Mouse (Mus musculus) intestine, embryonic 15.5 days (tissue): Measurements from ENCODE around the gene Upp2. TPM values are rescaled to one million over a fixed set of nuclear protein-coding genes. Genes with fewer than 3 reads are reported as not detected.
A peak's percentile ranks its signal among the peaks of the same experiment; 100 is the strongest.

Experiments used
- ATAC-seq: fragments of 200-750 bp; cut with Nextera tagmentation; 2 replicates; pipeline ENCODE4 v1.8.0; 2017; ENCODE audit warnings: moderate TSS enrichment, moderate library complexity
- H3K27ac ChIP-seq: fragments of 300-500 bp; sonication (generic); 2 replicates; pipeline ENCODE4 v1.5.1; 2015; ENCODE audit warnings: mild to moderate bottlenecking, inconsistent platforms
- H3K27me3 ChIP-seq: fragments of 300-500 bp; sonication (generic); replicated peaks from 2 replicates; pipeline ENCODE4 v1.6.1; 2015; ENCODE audit warnings: inconsistent platforms
- H3K36me3 ChIP-seq: fragments of 300-500 bp; sonication (generic); 2 replicates; pipeline ENCODE4 v1.6.1; 2015; ENCODE audit warnings: inconsistent platforms
- H3K4me1 ChIP-seq: fragments of 300-500 bp; sonication (generic); replicated peaks from 2 replicates; pipeline ENCODE4 v1.6.1; 2015; ENCODE audit warnings: inconsistent platforms
- H3K4me2 ChIP-seq: fragments of 300-500 bp; sonication (generic); replicated peaks from 2 replicates; pipeline ENCODE4 v1.6.1; 2015; ENCODE audit warnings: mild to moderate bottlenecking, inconsistent platforms
- H3K4me3 ChIP-seq: fragments of 300-500 bp; sonication (generic); replicated peaks from 2 replicates; pipeline ENCODE4 v1.5.1; 2015; ENCODE audit warnings: inconsistent platforms
- H3K9ac ChIP-seq: fragments of 300-500 bp; sonication (generic); 2 replicates; pipeline ENCODE4 v1.6.1; 2015; ENCODE audit warnings: inconsistent platforms
- H3K9me3 ChIP-seq: fragments of 300-500 bp; sonication (generic); 2 replicates; pipeline ENCODE4 v1.6.1; 2016; ENCODE audit warnings: inconsistent platforms
- WGBS: fragments of 180-500 bp; shearing (Covaris S2); methylation state at CpG from one replicate; pipeline ENCODE4 v1.1.7; 2015; 5-methylcytosine and 5-hydroxymethylcytosine counted together
- polyA plus RNA-seq: library from polyadenylated mRNA; unstranded; fragments of >200 nt; fragmentation: Nextera tagmentation; extraction: Ambion mirVana; gene quantifications from 2 replicates; pipeline ENCODE4 v1.2.1, GENCODE M21; 2015

Upp2 gene
- polyA plus RNA-seq, 1 experiment from 2014 or later = 5.5 TPM

- no peaks in the 10 kb centered on the region for H3K4me1 ChIP-seq
- WGBS = 82% methylated on average over 6 of the region's 6 CpGs
- H3K27ac ChIP-seq = no peak overlapping the region
- ATAC-seq = no peak
- H3K4me3 ChIP-seq = no peak overlapping the region
- no peaks in the 10 kb centered on the region for H3K27me3 ChIP-seq
- H3K9me3 ChIP-seq = no peaks in the 10 kb centered on the region
- no peaks in the 10 kb centered on the region for H3K36me3 ChIP-seq
- no peak overlapping the region for H3K4me2 ChIP-seq
- no peak overlapping the region for H3K9ac ChIP-seq
These were observed 136.5 kb downstream of the Upp2 start for GRCm38 (mm10) chr2:58703646-58704045.

- Histone ChIP-seq H3K9ac (no peak overlapping the region), H3K4me1 (no peaks in the 10 kb centered on the region), H3K27ac (no peak overlapping the region), H3K27me3 (no peaks in the 10 kb centered on the region), H3K4me3 (no peak overlapping the region), H3K9me3 (no peaks in the 10 kb centered on the region), H3K36me3 (no peaks in the 10 kb centered on the region), H3K4me2 (no peak overlapping the region)
- ATAC-seq = no peak
- 87% methylated on average over 3 of the region's 3 CpGs for WGBS
These were observed 137.5 kb downstream of the Upp2 start for GRCm38 (mm10) chr2:58704576-58704975.

- H3K9ac ChIP-seq = no peak overlapping the region
- H3K36me3 ChIP-seq = no peaks in the 10 kb centered on the region
- H3K9me3 ChIP-seq = no peaks in the 10 kb centered on the region
- no peaks in the 10 kb centered on the region for H3K27me3 ChIP-seq
- no peak overlapping the region for H3K27ac ChIP-seq
- WGBS = 86% methylated on average over 3 of the region's 3 CpGs
- H3K4me1 ChIP-seq = no peaks in the 10 kb centered on the region
- no peak for ATAC-seq
- no peak overlapping the region for H3K4me3 ChIP-seq
- no peak overlapping the region for H3K4me2 ChIP-seq
These were observed 140.6 kb downstream of the Upp2 start for GRCm38 (mm10) chr2:58707676-58708075.

GRCm38 (mm10) chr2:58710234-58710633 is 143.1 kb downstream of the Upp2 start:
- Histone ChIP-seq H3K4me2 (no peak overlapping the region), H3K27ac (no peak overlapping the region), H3K9me3 (no peaks in the 10 kb centered on the region), H3K9ac (no peak overlapping the region), H3K36me3 (no peaks in the 10 kb centered on the region), H3K27me3 (no peaks in the 10 kb centered on the region), H3K4me1 (no peaks in the 10 kb centered on the region), H3K4me3 (no peak overlapping the region)
- WGBS = 51% methylated on average over 5 of the region's 5 CpGs
- peak; percentile 43; the same call in 1 of the 2 replicates for ATAC-seq

GRCm38 (mm10) chr2:58711049-58711448 is 144.0 kb downstream of the Upp2 start:
- ATAC-seq = no peak
- H3K27me3 ChIP-seq = no peaks in the 10 kb centered on the region
- no peaks in the 10 kb centered on the region for H3K9me3 ChIP-seq
- no peak overlapping the region for H3K9ac ChIP-seq
- H3K4me2 ChIP-seq = no peak overlapping the region
- WGBS = 84% methylated on average over 4 of the region's 4 CpGs
- no peak overlapping the region for H3K4me3 ChIP-seq
- no peaks in the 10 kb centered on the region for H3K4me1 ChIP-seq
- no peaks in the 10 kb centered on the region for H3K36me3 ChIP-seq
- no peak overlapping the region for H3K27ac ChIP-seq

- Histone ChIP-seq H3K4me1 (no peaks in the 10 kb centered on the region), H3K27ac (no peak overlapping the region), H3K9me3 (no peaks in the 10 kb centered on the region), H3K9ac (no peak overlapping the region), H3K27me3 (no peaks in the 10 kb centered on the region), H3K4me3 (no peak overlapping the region), H3K36me3 (no peaks in the 10 kb centered on the region), H3K4me2 (no peak overlapping the region)
- ATAC-seq = no peak
- 68% methylated on average over 2 of the region's 2 CpGs for WGBS
These were observed 144.4 kb downstream of the Upp2 start for GRCm38 (mm10) chr2:58711491-58711890.

GRCm38 (mm10) chr2:58711935-58712334 is 144.8 kb downstream of the Upp2 start:
- H3K9ac ChIP-seq = no peak overlapping the region
- H3K9me3 ChIP-seq = no peaks in the 10 kb centered on the region
- H3K27me3 ChIP-seq = no peaks in the 10 kb centered on the region
- H3K4me3 ChIP-seq = no peak overlapping the region
- WGBS = 38% methylated on average over 5 of the region's 5 CpGs
- H3K36me3 ChIP-seq = no peaks in the 10 kb centered on the region
- H3K4me2 ChIP-seq = no peak overlapping the region
- ATAC-seq = peak; percentile 71
- H3K27ac ChIP-seq = no peak overlapping the region
- H3K4me1 ChIP-seq = no peaks in the 10 kb centered on the region

- Histone ChIP-seq H3K4me3 (no peak overlapping the region), H3K36me3 (no peaks in the 10 kb centered on the region), H3K9me3 (no peaks in the 10 kb centered on the region), H3K4me2 (no peak overlapping the region), H3K27ac (no peak overlapping the region), H3K9ac (no peak overlapping the region), H3K27me3 (no peaks in the 10 kb centered on the region), H3K4me1 (no peaks in the 10 kb centered on the region)
- 61% methylated on average over 3 of the region's 3 CpGs for WGBS
- no peak for ATAC-seq
These were observed 150.8 kb downstream of the Upp2 start for GRCm38 (mm10) chr2:58717898-58718297.

- Histone ChIP-seq H3K4me3 (no peak overlapping the region), H3K4me1 (no peaks in the 10 kb centered on the region), H3K27me3 (no peaks in the 10 kb centered on the region), H3K9me3 (no peaks in the 10 kb centered on the region), H3K9ac (no peak overlapping the region), H3K27ac (no peak overlapping the region), H3K4me2 (no peak overlapping the region), H3K36me3 (no peaks in the 10 kb centered on the region)
- 38% methylated on average over 4 of the region's 4 CpGs for WGBS
- no peak for ATAC-seq
These were observed 170.2 kb downstream of the Upp2 start for GRCm38 (mm10) chr2:58737192-58737820.

- no peak overlapping the region for H3K4me2 ChIP-seq
- H3K9me3 ChIP-seq = no peaks in the 10 kb centered on the region
- H3K4me1 ChIP-seq = no peaks in the 10 kb centered on the region
- WGBS = 80% methylated on average over 1 of the region's 1 CpGs
- ATAC-seq = no peak
- no peak overlapping the region for H3K4me3 ChIP-seq
- no peaks in the 10 kb centered on the region for H3K36me3 ChIP-seq
- H3K27me3 ChIP-seq = no peaks in the 10 kb centered on the region
- no peak overlapping the region for H3K9ac ChIP-seq
- H3K27ac ChIP-seq = no peak overlapping the region
These were observed 174.1 kb downstream of the Upp2 start for GRCm38 (mm10) chr2:58741213-58741612.

GRCm38 (mm10) chr2:58742026-58742425 is 174.9 kb downstream of the Upp2 start:
- H3K9ac ChIP-seq = no peak overlapping the region
- no peaks in the 10 kb centered on the region for H3K4me1 ChIP-seq
- no peaks in the 10 kb centered on the region for H3K27me3 ChIP-seq
- H3K4me3 ChIP-seq = no peak overlapping the region
- WGBS = 93% methylated on average over 4 of the region's 4 CpGs
- no peaks in the 10 kb centered on the region for H3K9me3 ChIP-seq
- no peaks in the 10 kb centered on the region for H3K36me3 ChIP-seq
- no peak overlapping the region for H3K27ac ChIP-seq
- no peak for ATAC-seq
- no peak overlapping the region for H3K4me2 ChIP-seq

- Histone ChIP-seq H3K4me1 (no peaks in the 10 kb centered on the region), H3K27me3 (no peaks in the 10 kb centered on the region), H3K27ac (no peak overlapping the region), H3K4me3 (no peak overlapping the region), H3K4me2 (no peak overlapping the region), H3K36me3 (no peaks in the 10 kb centered on the region), H3K9ac (no peak overlapping the region), H3K9me3 (no peaks in the 10 kb centered on the region)
- WGBS = 70% methylated on average over 3 of the region's 3 CpGs
- ATAC-seq = no peak
These were observed 176.3 kb downstream of the Upp2 start for GRCm38 (mm10) chr2:58743446-58743845.

GRCm38 (mm10) chr2:58747483-58748229 is 180.6 kb downstream of the Upp2 start:
- Histone ChIP-seq H3K9ac (no peak overlapping the region), H3K4me3 (no peak overlapping the region), H3K9me3 (no peaks in the 10 kb centered on the region), H3K4me1 (no peaks in the 10 kb centered on the region), H3K27me3 (no peaks in the 10 kb centered on the region), H3K36me3 (no peaks in the 10 kb centered on the region), H3K27ac (no peak overlapping the region), H3K4me2 (no peak overlapping the region)
- WGBS = 56% methylated on average over 11 of the region's 11 CpGs
- ATAC-seq = peak; percentile 31; the same call in 1 of the 2 replicates
